Mouse (Mus musculus): ENCODE results near the gene Xrn1.
"Not testable (repeated sequence)": the region's sequence is repeated elsewhere in the genome, so short reads cannot be mapped to it uniquely, and the experiment has no call there.

Xrn1 gene

GRCm38 (mm10) chr9:96056417-96057223 is 102.1 kb downstream of the Xrn1 start:
- DNase-seq, result no peak

GRCm38 (mm10) chr9:96063083-96063802 is 108.7 kb downstream of the Xrn1 start:
- no peak for DNase-seq

GRCm38 (mm10) chr9:96063803-96064475 is 109.4 kb downstream of the Xrn1 start:
- no peak for DNase-seq

GRCm38 (mm10) chr9:96067507-96067906 is 112.9 kb downstream of the Xrn1 start:
- DNase-seq, result no peak

- DNase-seq, result no peak
Observed at GRCm38 (mm10) chr9:96078752-96079315, 124.3 kb downstream of the Xrn1 start.

GRCm38 (mm10) chr9:96085293-96085692 is 130.7 kb downstream of the Xrn1 start:
- DNase-seq, result no peak

- DNase-seq, result no peak
Observed at GRCm38 (mm10) chr9:96087671-96088070, 133.1 kb downstream of the Xrn1 start.

GRCm38 (mm10) chr9:96088456-96088855 is 133.9 kb downstream of the Xrn1 start:
- not testable (repeated sequence) for DNase-seq

- not testable (repeated sequence) for DNase-seq
Observed at GRCm38 (mm10) chr9:96092637-96093036, 138.1 kb downstream of the Xrn1 start.

GRCm38 (mm10) chr9:96093221-96093620 is 138.7 kb downstream of the Xrn1 start:
- no peak for DNase-seq

GRCm38 (mm10) chr9:96094341-96094740 is 139.8 kb downstream of the Xrn1 start:
- no peak for DNase-seq

GRCm38 (mm10) chr9:96095192-96095591 is 140.6 kb downstream of the Xrn1 start:
- DNase-seq, result no peak

- DNase-seq, result no peak
Observed at GRCm38 (mm10) chr9:96102846-96103245, 148.3 kb downstream of the Xrn1 start.

All from cerebellum, adult 9-10 months (tissue).